Mouse (Mus musculus): ENCODE data around the gene H2-DMb1. TPM values are rescaled to one million over a fixed set of nuclear protein-coding genes. Genes with fewer than 3 reads are reported as not detected.

H2-DMb1 gene
- total RNA-seq, 2 experiments from 2014 or later = 105 to 132 TPM

DNA sequence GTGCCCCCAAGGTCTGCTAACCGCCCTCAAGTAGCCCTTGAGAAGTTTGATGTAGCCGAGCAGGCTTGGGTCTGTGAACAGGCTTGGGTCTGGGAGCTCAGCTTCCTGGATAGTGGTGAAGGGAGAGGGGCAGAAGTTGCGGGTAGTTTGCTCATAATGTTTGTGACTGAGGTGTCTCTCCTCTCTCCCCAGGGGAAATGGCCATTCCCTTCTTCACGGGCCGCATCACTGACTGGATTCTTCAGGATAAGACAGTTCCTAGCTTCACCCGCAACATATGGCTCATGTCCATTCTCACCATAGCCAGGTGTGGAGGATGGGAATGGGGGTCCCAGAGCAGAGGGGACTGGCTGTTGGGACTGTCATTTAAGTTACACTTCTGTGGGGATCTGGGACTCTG is 36.1 kb downstream of the H2-DMb1 start:
- ATAC-seq (ENCODE audit: poor library complexity, severe bottlenecking) = no peak

DNA sequence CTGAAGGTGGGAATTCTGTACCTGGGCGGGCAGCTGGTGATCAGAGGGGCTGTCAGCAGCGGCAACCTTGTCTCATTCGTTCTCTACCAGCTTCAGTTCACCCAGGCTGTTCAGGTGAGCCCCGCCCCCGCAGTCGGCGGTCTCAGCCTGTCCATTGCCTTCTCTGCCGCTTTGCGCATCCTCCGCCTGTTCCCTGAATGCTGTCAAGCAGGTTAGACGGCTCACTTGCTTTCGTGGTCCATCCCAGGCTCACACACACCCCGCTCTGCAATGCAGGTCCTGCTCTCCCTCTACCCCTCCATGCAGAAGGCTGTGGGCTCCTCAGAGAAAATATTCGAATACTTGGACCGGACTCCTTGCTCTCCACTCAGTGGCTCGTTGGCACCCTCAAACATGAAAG is 40.0 kb downstream of the H2-DMb1 start:
- no peak for ATAC-seq (ENCODE audit: poor library complexity, severe bottlenecking)

DNA sequence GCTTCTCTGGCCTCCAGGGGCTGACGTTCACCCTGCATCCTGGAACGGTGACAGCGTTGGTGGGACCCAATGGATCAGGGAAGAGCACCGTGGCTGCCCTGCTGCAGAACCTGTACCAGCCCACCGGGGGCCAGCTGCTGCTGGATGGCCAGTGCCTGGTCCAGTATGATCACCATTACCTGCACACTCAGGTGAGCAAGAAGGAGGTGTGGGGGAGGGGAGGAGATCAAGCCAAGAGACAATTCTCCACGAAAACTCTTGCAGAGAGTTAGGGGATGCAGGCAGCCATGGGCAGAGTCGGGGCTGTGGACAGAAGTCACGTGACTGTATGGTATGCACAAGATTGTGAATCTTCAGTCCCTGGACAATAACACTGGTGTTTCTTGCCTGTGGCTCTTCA is 40.6 kb downstream of the H2-DMb1 start:
- no peak for ATAC-seq (ENCODE audit: poor library complexity, severe bottlenecking)

DNA sequence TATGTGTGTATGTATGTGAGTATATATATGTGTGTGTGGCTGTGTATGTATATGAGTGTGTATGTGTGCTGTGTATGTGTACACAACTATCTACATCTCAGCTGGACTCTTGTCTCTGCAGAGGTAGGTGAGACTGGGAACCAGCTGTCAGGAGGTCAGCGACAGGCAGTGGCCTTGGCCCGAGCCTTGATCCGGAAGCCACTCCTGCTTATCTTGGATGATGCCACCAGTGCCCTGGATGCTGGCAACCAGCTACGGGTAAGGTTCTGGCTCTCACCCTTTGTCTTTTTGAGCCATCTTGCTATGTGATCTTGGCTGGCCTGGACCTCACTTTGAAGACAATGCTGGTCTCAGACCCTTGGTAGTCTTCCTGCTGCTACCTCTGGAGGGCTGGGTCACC is 41.9 kb downstream of the H2-DMb1 start:
- no peak for ATAC-seq (ENCODE audit: poor library complexity, severe bottlenecking)

DNA sequence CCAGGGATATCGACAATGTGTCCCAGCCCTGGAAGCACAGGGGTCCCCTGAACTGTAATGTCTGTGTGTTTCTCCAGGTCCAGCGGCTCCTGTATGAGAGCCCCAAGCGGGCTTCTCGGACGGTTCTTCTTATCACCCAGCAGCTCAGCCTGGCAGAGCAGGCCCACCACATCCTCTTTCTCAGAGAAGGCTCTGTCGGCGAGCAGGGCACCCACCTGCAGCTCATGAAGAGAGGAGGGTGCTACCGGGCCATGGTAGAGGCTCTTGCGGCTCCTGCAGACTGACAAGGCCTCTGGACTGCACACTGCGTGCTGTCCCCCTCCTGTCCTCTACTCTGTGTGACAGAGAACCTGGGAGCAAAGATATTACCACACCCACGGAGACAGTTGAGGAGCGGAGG is 43.6 kb downstream of the H2-DMb1 start:
- ATAC-seq (ENCODE audit: poor library complexity, severe bottlenecking) = peak; percentile 57

DNA sequence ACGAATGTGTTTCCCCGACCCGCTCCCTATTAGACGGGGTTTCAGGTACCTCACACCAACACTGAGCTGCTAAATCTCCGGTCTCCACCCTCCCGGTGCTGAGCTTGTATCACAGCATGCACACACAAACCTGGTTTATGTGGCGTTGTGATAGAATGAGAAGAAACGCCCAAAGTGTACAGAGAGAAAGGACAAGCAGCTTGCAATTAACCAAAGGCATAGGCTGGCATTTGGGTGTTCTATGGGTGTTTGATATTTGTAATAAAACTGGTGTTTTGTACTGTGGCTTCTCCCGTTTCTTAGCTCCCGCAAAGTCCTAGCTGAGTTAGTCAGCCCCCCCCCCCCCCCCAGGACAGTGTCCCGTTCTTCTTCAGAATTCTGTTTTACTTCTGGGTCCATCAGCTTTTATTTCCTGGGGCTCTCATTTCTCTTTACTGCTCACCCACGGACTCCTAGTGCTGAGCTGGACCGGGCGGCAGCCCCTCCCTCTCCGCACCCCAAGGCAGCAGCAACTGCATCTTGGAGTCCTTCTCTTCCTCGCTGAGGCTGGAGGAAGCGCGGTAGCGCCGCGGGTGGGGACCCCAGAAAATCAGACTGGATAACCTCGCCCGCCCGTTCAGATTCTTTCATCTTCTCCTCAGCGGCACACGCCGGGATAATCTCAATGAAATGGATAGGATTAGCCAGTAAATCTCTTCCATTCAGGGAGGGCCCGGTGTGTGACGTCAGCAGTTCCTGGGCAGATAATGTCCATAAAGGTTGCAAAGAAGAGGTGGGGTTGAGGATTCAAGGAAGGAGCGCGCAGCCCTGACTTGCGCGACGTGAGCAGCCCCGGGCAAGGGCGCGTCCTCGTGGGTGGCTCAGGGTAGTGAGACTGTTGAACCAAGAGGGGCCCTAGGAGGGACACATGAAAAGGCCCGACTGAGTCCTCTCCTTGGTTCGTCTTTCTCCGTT is 44.3 kb downstream of the H2-DMb1 start, which contains the start of gene Psmb8:
Gene Psmb8 (plus strand): TSS at position 781 of the 954 bp plus-strand sequence.
- ATAC-seq (ENCODE audit: poor library complexity, severe bottlenecking) = peak; percentile 77

DNA sequence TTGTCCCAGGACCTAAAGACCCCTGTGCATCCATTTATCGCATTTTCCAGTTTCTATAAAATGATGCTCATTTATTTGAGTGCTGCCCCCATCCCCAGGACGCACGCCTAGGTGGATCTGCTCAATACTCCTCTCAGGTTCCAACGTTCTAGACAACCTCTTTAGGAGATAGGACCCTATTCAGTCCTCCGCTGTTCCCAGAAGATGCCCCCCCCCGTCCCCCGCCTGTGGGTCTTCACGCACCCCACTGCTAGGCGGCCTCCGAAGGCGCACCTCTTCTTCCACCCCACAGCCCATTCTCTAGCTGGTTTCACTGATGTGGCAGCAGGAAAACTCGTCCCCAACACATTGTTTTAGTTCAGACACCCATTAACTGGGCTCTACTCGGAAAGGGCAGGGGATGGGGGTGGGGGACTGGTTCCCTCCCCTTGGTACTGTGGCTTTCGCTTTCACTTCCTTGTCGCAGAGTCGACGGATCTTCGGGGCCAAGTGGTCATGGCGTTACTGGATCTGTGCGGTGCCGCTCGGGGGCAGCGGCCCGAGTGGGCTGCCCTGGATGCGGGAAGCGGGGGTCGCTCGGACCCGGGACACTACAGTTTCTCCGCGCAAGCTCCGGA is 45.1 kb downstream of the H2-DMb1 start:
- ATAC-seq (ENCODE audit: poor library complexity, severe bottlenecking) = peak; percentile 81

DNA sequence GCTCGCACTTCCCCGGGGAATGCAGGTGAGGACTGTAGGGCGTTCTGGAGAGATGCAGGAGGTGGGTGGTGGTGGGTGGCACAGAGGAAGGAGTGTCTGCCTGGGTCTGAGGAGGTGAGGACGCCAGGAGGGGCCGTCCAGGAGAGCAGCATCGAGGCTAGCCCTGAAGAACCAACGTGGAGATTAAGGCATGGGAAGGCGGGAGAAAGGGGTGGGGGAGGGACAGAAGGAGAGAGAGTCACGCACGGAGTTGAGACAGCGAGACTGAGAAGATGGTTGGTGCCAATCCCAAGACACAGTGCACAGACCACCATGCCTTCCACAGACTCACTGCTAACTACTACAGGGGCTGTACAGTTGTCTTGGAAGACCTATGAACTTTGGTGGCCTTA is 45.6 kb downstream of the H2-DMb1 start:
- ATAC-seq (ENCODE audit: poor library complexity, severe bottlenecking) = peak; percentile 16; the same call in 1 of the 2 replicates

DNA sequence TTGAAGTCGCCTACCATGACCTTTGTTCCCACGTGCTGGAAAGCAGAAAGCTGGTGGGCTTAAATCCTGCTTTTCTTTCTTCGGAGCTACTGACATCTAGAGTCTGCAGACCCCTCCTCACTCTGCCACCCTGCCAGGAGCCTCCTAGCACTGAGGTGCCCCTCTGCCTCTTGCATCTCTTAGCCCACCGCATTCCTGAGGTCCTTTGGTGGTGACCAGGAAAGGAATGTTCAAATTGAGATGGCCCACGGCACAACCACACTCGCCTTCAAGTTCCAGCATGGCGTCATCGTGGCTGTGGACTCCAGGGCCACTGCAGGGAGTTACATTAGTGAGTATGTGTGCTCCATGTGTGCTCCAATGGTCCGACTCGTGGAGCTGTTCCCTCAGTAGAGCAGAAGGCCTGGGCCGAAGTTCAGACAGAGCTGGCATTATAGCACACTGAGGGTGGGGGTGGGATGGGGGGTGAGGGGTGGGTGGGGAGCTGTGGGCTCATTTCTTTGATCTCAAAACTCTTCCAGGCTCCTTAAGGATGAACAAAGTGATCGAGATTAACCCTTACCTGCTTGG is 46.3 kb downstream of the H2-DMb1 start:
- no peak for ATAC-seq (ENCODE audit: poor library complexity, severe bottlenecking)

DNA sequence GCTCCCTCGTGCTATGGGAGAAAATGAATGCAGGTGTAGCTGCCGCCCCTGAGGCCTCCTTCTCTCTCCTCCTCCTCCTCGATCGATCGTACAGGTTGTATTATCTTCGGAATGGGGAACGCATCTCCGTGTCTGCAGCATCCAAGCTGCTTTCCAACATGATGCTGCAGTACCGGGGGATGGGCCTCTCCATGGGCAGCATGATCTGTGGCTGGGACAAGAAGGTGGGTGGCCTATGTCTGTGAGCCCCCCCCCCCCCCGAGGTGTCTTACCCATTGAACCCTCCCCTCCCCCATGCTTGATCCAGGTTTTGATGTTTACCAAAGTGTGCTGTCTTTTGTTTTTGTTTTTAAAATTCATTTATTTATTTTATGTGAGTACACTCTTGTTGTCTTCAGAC is 47.2 kb downstream of the H2-DMb1 start:
- ATAC-seq (ENCODE audit: poor library complexity, severe bottlenecking) = no peak

DNA sequence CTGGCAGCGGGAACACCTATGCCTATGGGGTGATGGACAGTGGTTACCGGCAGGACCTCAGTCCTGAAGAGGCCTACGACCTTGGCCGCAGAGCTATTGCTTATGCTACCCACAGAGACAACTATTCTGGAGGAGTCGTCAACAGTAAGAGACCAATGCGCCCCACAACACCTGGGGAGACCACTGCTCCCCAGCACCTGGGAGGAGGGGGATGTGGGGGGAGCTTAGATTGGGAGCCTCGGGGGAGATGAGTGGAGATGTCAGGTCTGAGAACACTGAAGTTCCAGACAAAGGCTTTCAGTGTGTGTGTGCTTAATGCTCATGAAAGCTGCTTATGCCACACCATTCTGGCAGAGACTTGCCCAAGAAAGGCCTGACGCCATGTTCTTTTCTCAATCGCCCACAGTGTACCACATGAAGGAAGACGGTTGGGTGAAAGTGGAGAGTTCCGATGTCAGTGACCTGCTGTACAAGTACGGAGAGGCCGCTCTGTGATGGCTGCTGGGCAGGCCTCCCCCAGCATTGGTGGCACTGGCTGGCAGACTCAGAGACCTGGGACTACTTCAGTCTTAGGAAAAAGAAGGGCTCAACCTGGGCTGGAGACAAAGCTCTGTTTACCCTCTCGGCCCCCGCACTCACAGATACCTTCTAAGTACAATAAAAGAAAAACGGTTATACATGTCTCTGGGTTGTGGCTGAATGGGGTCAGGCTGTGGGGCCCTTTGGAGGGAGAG is 48.1 kb downstream of the H2-DMb1 start:
- ATAC-seq (ENCODE audit: poor library complexity, severe bottlenecking) = no peak

DNA sequence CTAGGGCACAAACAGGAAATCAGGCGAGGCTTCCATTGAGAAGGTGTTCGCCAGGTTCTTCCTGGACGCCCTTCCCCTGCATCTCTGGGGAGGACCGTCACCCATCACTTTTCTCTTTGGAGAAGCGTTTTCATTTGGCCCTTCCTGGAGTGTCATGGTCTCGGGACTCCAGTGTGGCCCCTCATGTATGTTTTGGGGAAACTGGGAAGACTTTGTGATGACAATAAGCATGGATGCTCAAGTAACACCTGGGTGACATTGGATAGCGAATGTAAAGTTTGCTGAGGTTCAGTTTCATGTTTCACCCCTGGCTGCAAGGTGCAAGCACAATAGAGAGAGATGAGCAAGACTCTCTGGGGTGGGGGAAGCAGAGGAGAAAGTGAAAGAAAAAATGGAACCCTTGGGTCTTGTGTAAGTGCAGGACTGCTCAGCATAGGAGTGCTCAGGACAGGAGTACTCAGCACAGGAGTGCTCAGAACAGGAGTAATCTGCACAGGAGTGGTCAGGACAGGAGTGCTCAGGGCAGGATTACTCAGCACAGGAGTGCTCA is 48.7 kb downstream of the H2-DMb1 start:
- ATAC-seq (ENCODE audit: poor library complexity, severe bottlenecking) = no peak

DNA sequence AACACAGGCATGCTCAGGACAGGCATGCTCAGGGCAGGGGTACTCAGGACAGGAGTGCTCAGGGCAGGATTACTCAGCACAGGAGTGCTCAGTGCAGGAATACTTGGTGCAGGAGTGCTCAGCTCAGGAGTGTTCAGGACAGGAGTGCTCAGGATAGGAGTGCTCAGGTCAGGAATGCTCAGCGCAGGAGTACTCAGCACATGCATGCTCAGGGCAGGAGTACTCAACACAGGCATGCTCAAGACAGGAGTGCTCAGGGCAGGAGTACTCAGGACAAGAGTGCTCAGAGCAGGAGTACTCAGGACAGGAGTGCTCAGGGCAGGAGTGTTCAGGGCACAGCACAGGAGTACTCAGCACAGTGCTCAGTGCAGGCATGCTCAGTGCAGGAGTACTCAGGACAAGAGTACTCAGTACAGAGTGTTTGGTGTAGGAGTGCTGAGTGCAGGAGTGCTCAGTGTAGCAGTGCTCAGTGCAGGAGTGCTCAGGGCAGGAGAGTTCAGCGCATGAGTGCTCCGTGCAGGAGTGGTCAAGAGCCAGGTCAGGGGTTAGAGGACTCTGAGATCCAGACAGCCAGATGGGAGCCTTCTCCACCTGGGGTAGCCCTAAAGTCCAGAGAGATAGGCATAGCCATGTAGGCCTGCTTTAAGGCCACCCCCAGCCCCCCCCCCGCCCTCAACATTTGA is 50.0 kb downstream of the H2-DMb1 start:
- no peak for ATAC-seq (ENCODE audit: poor library complexity, severe bottlenecking)

DNA sequence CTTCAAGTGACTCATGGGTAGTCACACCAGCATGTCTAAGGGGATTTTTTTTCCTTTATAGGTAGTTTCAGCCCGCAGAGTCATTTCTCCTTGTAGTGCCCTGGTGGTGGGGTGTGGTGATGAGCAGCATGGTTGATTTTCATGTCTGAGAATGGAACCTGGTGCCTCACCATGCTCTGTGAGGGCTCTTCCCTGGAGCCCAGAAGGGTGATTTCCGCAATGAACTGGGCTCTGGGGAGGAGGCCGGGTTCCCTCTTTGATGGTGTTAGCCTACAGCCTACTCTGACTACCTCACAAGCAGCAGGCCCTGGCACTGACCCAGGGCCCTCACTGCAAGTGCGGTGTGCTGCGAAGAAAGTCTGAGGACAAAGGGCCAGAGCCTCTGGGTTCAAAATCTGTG is 50.6 kb downstream of the H2-DMb1 start, which contains the start of gene Tap2:
Gene Tap2 (plus strand): TSS at position 84 of the 400 bp plus-strand sequence.
- no peak for ATAC-seq (ENCODE audit: poor library complexity, severe bottlenecking)

DNA sequence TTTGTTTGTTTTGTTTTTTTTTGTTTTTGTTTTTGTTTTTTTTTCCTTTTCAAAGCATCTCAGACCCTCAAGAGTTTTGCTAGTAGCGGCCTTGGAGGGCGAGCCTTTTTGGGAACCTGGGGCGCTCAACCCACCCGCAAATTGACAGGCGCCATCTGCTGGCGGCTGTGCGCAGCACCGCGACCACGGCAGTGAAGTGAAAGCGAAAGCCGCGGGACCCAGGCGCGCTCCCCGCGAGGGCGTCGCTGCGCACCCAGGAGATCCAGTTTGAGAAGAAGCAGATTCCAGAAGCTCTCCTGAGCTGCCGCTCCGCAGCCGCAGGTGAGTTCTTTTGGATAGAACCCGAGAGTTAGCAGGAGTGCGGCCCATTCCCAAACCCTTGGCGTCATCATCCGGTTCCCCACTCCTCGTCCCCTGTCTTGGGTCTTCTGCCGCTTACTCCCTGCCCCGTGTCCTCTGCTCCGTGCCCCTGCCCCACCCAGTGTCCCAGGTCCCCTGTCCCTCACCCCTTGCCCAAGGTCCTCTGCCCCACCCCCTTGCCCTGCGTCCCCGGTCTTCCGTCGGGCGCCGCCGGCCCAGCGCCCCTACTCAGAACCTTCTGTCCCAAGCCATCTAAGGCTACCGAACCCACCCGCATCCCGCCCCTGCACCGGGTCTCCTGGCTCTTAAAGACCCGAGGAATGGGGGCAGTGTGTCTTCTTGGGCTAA is 51.6 kb downstream of the H2-DMb1 start:
- ATAC-seq (ENCODE audit: poor library complexity, severe bottlenecking) = peak; percentile 80

DNA sequence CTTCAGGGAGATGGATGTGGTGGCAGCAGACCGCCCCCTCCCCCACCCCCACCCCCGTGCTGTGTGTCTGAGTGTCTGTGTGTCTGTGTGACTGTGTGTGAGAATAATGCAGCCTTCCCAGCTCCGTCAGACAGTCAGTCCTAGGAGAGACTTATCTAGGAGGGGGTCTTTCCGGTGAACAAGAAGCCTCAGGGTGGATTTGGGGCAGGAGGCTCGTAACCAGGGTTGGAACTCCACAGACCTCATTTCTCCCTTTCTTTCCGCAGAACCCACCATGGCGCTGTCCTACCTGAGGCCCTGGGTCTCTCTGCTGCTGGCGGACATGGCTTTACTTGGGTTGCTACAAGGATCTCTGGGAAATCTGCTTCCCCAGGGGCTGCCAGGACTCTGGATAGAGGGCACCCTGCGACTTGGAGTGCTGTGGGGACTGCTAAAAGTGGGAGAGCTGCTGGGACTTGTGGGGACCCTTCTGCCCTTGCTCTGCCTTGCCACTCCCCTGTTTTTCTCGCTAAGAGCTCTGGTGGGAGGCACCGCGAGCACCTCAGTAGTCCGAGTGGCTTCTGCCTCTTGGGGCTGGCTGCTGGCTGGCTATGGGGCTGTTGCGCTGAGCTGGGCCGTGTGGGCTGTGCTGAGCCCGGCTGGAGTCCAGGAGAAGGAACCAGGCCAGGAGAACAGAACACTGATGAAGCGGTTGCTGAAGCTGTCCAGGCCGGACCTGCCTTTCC is 52.3 kb downstream of the H2-DMb1 start:
- ATAC-seq (ENCODE audit: poor library complexity, severe bottlenecking) = no peak; the same call in 1 of the 2 replicates

DNA sequence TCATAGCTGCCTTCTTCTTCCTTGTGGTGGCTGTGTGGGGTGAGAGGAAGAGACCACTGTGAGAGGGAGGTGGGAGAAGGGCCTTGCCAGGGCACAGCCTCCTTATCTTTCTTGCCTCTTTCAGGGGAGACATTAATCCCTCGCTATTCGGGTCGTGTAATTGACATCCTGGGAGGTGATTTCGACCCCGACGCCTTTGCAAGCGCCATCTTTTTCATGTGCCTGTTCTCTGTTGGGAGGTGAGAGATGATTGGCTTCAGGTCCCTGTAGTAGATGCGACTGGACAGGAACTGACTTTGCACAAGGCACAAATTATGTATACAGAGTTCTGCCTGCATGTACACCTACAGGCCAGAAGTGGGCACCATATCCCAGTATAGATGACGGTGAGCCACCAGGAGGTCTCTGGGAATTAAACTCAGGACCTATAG is 52.9 kb downstream of the H2-DMb1 start:
- peak; percentile 78 for ATAC-seq (ENCODE audit: poor library complexity, severe bottlenecking)

DNA sequence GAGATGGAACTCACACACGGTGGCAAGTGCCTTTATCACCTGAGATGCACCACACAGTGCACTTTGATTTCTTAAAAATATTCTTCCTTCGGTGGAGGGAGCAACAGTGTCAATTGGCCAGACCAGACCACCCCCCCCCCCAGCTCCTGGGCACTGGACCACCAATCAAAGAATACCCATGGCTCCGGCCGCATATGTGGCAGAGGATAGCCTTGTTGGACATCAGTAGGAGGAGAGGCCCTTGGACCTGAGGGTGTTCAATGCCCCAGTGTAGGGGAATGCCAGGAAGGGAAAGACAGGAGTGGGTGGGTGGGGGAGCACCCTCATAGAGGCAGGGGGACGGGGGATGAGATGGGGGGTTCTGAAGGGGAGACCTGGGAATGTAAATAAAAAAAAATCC is 53.9 kb downstream of the H2-DMb1 start:
- ATAC-seq (ENCODE audit: poor library complexity, severe bottlenecking) = no peak

DNA sequence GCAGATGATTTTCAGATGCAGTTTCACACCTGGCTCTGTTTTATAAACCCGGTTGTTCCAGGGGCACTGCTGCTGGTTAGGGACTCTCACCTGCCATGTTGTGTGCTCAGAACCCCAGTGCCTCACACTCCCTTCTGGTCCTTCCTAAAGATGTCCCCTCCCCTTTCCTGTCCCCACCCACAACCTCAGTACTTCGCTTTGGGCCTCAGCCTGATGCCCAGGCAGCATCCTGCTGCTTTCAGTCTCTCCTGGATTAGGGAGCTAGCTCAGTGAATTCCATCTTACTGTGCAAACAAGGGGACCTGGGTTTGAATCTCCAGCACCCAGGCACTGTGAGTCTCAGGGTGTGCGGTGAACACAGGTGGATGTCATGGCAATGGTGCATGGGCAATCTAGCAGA is 54.6 kb downstream of the H2-DMb1 start:
- no peak for ATAC-seq (ENCODE audit: poor library complexity, severe bottlenecking)

All from megakaryocyte, adult 5-6 weeks (primary cell).